Mouse (Mus musculus) ES-E14 (cell line): ENCODE data around the gene Gm10486. TPM values are rescaled to one million over a fixed set of nuclear protein-coding genes. Genes with fewer than 3 reads are reported as not detected.
"Not testable (repeated sequence)": the region's sequence is repeated elsewhere in the genome, so short reads cannot be mapped to it uniquely, and the experiment has no call there.

Source experiments
- DNase-seq: peaks from one replicate; pipeline ENCODE4 v3.0.0-alpha.2; 2013; ENCODE audit warnings: low read depth, low spot score
- H3K27ac ChIP-seq: 2 replicates; pipeline ENCODE4 v1.5.1; 2012; ENCODE audit warnings: low read depth, mild to moderate bottlenecking, low read length, moderate library complexity, mixed read lengths; ENCODE audit not compliant: poor library complexity, insufficient read depth, severe bottlenecking
- H3K36me3 ChIP-seq: 2 replicates; pipeline ENCODE4 v1.6.1; 2012; ENCODE audit warnings: mild to moderate bottlenecking, low read length, moderate library complexity, mixed read lengths; ENCODE audit not compliant: control insufficient read depth, poor library complexity, insufficient read depth, severe bottlenecking
- H3K4me1 ChIP-seq, 2 experiments: fragments of 150-350 bp in 1 of 2; sonication (generic) in 1 of 2; 2 replicates each; pipeline ENCODE4 v1.6.1; 2012; ENCODE audit warnings: low read length in 2 of 2, mild to moderate bottlenecking in 1 of 2, mixed read lengths in 1 of 2; ENCODE audit not compliant: control insufficient read depth in 2 of 2, insufficient read depth in 2 of 2, poor library complexity in 1 of 2
- H3K4me3 ChIP-seq, 2 experiments: fragments of 150-350 bp in 1 of 2; sonication (generic) in 1 of 2; 2 replicates each; pipeline ENCODE4 v1.5.1; 2012; ENCODE audit warnings: low read length in 2 of 2, low read depth in 1 of 2, mild to moderate bottlenecking in 1 of 2, mixed read lengths in 1 of 2; ENCODE audit not compliant: insufficient read depth in 1 of 2, poor library complexity in 1 of 2, severe bottlenecking in 1 of 2
- H3K9ac ChIP-seq: 2 replicates; pipeline ENCODE4 v1.6.1; 2012; ENCODE audit warnings: low read depth, mild to moderate bottlenecking, low read length, mixed read lengths; ENCODE audit not compliant: poor library complexity, insufficient read depth, severe bottlenecking
- H3K9me3 ChIP-seq: fragments of 150-350 bp; sonication (generic); 2 replicates; pipeline ENCODE4 v1.6.1; 2012; ENCODE audit warnings: low read depth, mild to moderate bottlenecking, low read length; ENCODE audit not compliant: control insufficient read depth, insufficient read depth
- in situ Hi-C, 2 experiments: fragments of 600-800 bp; cut with MboI; formaldehyde crosslinking; loops; one replicate each; pipeline ENCODE4 v1.15.1; 2025; ENCODE audit warnings: low sequenced_read_pairs in 2 of 2, inconsistent platforms in 1 of 2; ENCODE audit not compliant: unreplicated experiment in 2 of 2
- total RNA-seq: library from RNA; depleted of rRNA; stranded (reverse); fragments of 300-350 nt; gene quantifications from 2 replicates; pipeline ENCODE4 v1.2.3, GENCODE M21; 2012; rRNA removed

Gene Gm10486
- total RNA-seq, result not detected in 2 replicates

- H3K9me3 ChIP-seq, H3K27ac ChIP-seq, H3K4me1 ChIP-seq, H3K36me3 ChIP-seq, H3K9ac ChIP-seq, DNase-seq, in situ Hi-C loops, H3K4me3 ChIP-seq: not testable (repeated sequence)
Observed at GRCm38 (mm10) chrX:35067084-35067483, at the start of gene Gm10486. Gm10486 (plus strand) TSS chrX:35067384.
